Mouse (Mus musculus): ENCODE data around the gene Hnrnpa3. TPM values are rescaled to one million over a fixed set of nuclear protein-coding genes. Genes with fewer than 3 reads are reported as not detected.
A peak's percentile ranks its signal among the peaks of the same experiment; 100 is the strongest.

The Hnrnpa3 gene
- polyA plus RNA-seq, 1 experiment from 2014 or later = 360 TPM

DNA sequence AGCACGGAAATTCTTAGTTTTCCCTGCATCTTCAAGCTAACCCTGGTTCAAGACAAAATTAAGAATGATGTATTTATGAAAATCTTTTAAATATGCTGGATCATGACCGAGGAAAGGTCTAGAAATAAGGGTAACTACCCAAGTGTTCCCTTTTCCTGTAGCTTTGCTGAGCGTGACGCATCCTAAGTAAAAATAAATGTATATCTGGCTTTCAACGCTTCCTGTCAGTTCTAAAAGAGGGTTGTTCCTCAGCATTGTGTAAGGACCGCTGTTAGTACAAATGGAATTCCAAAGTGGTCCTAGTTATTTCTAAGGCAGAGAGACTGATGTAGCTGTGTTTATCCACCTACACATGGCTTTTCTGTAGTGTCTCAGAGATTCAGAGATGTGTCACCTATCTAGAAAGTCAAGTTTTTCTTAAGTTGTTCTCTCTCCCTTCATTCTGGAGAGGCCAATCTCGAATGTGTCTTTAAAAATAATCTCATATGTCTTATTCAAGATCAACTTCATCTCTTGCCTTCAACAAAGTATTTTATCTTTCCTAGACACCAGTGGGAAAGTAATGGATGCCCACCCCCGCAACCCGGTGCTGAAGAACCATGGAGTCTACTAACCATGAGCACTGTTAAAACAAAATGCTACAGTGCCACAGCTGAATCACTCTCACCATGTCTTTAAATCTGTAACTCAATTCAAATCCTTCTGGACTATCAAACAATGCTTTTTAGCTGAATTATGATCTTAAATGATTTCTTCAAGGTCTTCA, 42.9 kb downstream of the Hnrnpa3 start:
- Histone ChIP-seq H3K27me3 (no peaks in the 10 kb centered on the region), H3K4me3 (no peak overlapping the region), H3K4me1 (peaks cover 30% of the 10 kb centered on the region), H3K9me3 (replicated peaks) (no peaks in the 10 kb centered on the region), H3K9ac (no peak overlapping the region), H3K4me2 (replicated peaks) (peak overlapping the region; percentile 75), H3K36me3 (no peaks in the 10 kb centered on the region), H3K27ac (no peak overlapping the region)
- 82% methylated on average over 9 of the region's 9 CpGs for WGBS
- ATAC-seq (ENCODE audit: low FRiP score) = no peak

DNA sequence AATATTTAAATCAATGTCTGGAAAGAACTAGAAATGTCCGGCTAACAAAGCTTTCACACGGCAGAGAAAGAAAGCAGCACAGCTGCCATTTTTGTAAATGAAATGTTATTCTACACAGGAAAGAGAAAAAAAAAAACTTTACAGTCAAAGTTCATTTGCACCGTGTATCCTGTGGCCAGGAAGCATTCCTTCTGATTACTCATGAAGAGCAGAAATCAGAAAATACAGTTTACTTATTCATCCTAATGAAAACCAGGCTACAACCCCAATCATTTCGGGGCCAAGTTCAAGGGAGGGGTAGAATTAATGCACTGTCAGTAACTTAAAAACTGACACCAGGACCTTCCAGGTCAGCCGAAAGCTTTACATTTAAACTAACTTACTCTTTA, 43.5 kb downstream of the Hnrnpa3 start:
- Histone ChIP-seq H3K4me1 (peaks cover 30% of the 10 kb centered on the region), H3K9ac (no peak overlapping the region)

DNA sequence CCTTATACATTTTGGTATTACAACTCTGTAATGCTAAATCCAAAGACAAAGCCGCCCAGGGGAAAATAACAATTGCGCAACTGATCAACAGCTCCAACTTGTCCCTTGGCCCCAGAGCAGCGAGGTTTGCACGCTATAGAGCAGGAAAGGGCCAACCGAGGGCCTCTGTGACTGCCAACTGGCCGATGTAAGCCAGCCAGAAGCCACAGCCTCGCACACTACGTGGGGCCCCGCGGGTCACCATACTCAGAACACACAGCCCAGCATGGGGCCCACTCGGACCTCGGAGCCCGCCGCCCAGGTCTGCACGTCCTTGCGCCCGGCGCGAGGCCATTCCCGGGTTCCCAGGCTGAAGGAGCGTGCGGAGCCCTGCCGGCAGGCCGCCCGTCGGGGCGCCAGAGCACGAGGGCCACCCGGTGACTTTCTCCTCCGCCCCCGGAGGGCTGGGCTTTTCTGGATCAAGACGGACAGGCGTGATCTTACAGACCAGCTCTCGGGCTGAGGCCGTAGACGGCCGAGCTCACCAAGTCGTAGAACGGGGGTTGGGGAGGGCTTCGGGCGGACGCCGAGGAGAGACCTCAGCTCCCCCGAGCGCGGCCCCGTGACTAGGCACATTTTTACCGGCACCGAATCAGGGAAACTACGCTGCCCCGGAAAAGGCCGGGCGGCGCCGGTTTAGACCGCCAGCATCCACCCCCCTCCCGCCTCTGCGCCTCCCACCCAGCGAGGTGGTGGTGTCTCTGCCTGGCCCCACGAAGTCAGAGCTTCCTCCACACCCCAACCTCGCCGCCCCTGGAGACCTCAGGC, 44.5 kb downstream of the Hnrnpa3 start:
- Histone ChIP-seq H3K9ac (peak overlapping the region; percentile 74), H3K9me3 (replicated peaks) (no peaks in the 10 kb centered on the region), H3K27me3 (no peaks in the 10 kb centered on the region), H3K36me3 (no peaks in the 10 kb centered on the region), H3K4me2 (replicated peaks) (peak overlapping the region; percentile 75), H3K4me1 (peaks cover 26% of the 10 kb centered on the region), H3K4me3 (peak overlapping the region; percentile 58), H3K27ac (peak overlapping the region; percentile 81)
- ATAC-seq (ENCODE audit: low FRiP score) = peak; percentile 86
- under 1% methylated on average over 56 of the region's 62 CpGs for WGBS

More for the DNA sequence above, 43.5 kb downstream of the Hnrnpa3 start:
- WGBS = 42% methylated on average over 5 of the region's 5 CpGs
- no peak for ATAC-seq (ENCODE audit: low FRiP score)
- Histone ChIP-seq H3K4me3 (peak overlapping the region; percentile 58), H3K9me3 (replicated peaks) (no peaks in the 10 kb centered on the region), H3K4me2 (replicated peaks) (peak overlapping the region; percentile 75), H3K27ac (no peak overlapping the region), H3K27me3 (no peaks in the 10 kb centered on the region), H3K36me3 (no peaks in the 10 kb centered on the region)

DNA sequence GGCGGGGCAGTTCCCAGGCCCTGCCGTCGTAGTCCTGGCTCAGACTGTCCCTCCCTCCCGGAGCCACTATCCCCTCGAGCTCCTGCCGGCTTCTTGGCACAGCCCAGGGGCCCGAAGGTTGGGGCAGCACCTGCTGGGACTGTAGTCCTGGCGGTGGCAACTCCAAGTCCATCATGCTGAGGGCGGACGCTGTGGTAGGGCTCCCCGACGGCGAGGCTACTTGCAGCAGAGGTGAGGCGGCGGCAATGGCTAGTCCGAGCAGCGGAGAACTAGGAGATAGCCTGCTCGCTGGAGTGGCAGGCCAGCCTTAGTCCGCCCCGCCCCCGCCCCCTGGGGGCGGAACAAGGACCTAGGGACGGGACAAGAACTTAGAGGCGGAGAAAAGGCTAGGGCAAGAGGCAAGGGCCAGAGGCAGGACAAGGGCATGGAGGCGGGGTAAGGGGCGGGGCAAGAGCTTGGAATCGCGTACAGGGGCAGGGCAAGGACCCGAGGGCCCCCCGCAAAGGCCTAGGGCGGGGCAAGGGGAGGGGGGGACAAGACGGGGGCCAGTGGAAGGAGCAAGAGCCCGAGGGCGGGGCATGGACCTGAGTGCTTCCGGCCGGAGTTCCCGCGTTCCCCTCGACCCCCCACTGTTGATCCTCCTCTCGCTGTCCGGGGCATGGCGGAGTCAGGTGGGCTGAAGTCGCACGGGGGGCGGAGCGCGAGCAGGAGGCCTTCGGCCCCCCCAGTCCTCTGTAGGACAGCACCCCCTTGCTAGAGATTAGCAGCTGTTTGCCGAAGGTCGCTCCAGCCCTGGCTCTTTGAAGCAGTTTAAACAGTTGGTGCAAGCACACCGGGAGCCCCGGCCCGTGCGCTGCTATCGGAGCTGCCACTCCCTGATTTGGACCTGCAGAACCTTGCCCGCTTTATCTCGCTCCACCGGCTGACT, 45.4 kb downstream of the Hnrnpa3 start, which contains the start of gene Nfe2l2:
Gene Nfe2l2 (minus strand): TSS at position 408 of the 928 bp plus-strand sequence.
- peak within 1 kb of the TSS; percentile 75 for H3K4me2 ChIP-seq (replicated peaks)
- H3K9ac ChIP-seq = peak within 1 kb of the TSS; percentile 74
- no peaks in the 10 kb centered on the region for H3K9me3 ChIP-seq (replicated peaks)
- ATAC-seq (ENCODE audit: low FRiP score) = peak; percentile 81
- no peaks in the 10 kb centered on the region for H3K27me3 ChIP-seq
- peaks cover 24% of the 10 kb centered on the region for H3K4me1 ChIP-seq
- peak within 1 kb of the TSS; percentile 81 for H3K27ac ChIP-seq
- H3K4me3 ChIP-seq = peak within 1 kb of the TSS; percentile 58
- under 1% methylated on average over 52 of the region's 58 CpGs for WGBS
- no peaks in the 10 kb centered on the region for H3K36me3 ChIP-seq

DNA sequence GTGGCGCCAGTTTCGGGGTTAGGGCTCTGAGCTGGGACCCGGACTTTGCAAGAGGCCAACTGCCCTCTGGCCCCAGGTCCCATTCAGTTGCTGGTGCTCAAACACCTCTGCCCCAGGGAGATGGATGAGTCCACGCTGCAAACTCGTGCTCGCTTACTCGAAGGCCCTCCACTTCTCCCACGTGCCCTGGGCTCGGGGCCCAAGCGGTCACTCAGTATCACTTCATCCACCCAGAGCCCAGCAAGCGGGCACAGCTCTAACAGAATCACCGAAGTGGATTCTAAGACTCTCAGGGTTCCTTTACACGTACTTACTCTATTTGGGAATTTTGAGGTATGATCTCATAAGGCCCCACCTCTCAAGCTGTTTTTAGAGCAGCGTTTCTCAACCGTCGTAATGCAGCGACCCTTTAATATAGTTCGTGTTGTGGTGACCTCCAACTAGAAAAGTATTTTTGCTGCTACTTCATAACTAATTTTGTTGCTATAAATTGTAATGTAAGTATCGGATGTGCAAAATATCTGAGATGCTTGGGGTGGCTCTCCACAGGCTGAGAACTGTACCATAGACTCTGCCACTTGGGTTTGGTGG, 46.2 kb downstream of the Hnrnpa3 start:
- peaks cover 24% of the 10 kb centered on the region for H3K4me1 ChIP-seq
- peak overlapping the region; percentile 75 for H3K4me2 ChIP-seq (replicated peaks)
- H3K4me3 ChIP-seq = peak overlapping the region; percentile 58
- peak overlapping the region; percentile 74 for H3K9ac ChIP-seq
- no peaks in the 10 kb centered on the region for H3K9me3 ChIP-seq (replicated peaks)
- 34% methylated on average over 19 of the region's 19 CpGs for WGBS
- H3K36me3 ChIP-seq = no peaks in the 10 kb centered on the region
- peak overlapping the region; percentile 81 for H3K27ac ChIP-seq
- ATAC-seq (ENCODE audit: low FRiP score) = peak; percentile 36
- no peaks in the 10 kb centered on the region for H3K27me3 ChIP-seq

DNA sequence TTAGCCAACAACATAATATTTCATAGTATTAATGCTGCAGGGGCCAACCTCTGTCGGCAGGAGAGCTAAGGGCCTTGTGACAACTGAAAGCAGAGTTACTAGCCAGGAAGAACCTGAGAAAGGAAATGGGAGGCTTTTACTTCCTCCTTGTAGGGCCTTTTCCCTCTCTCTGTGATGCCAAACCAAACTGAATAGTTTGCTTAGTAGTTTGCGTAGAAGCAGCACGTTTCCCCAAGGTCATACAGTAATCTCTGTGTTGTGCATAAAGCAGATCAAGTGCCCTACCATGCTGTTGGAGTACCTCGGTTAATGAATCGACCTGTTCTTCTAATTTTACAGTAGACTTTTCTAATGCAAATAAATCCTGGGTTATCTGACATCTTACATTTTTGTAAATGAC, 47.4 kb downstream of the Hnrnpa3 start:
- Histone ChIP-seq H3K27me3 (no peaks in the 10 kb centered on the region), H3K27ac (no peak overlapping the region), H3K4me2 (replicated peaks) (no peak overlapping the region), H3K9me3 (replicated peaks) (no peaks in the 10 kb centered on the region), H3K9ac (no peak overlapping the region), H3K4me3 (no peak overlapping the region), H3K4me1 (peaks cover 24% of the 10 kb centered on the region), H3K36me3 (no peaks in the 10 kb centered on the region)
- WGBS = 73% methylated on average over 5 of the region's 5 CpGs
- ATAC-seq (ENCODE audit: low FRiP score) = no peak

DNA sequence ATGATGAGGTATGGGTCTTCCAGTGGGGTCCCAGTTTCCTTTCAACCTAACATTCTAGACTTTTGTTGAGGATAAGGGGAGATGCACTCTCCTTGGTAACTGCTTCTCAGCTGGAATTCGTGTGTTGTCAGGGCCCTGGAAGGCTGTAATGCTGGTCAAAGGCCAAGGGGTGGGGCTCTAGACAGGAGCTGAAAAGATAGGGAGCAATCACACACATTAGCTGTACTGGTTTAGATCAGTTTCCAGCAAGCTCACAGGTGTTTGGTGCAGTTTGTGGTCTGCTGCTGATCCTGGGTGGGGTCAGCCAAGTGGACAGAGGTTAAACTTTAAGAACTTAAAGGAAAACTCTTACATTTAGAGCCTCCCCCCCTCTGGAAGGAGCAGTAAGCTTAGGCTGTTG, 48.4 kb downstream of the Hnrnpa3 start:
- 18% methylated on average over 1 of the region's 1 CpGs for WGBS
- Histone ChIP-seq H3K9ac (no peak overlapping the region), H3K4me2 (replicated peaks) (no peak overlapping the region), H3K36me3 (no peaks in the 10 kb centered on the region), H3K27me3 (no peaks in the 10 kb centered on the region), H3K4me1 (peaks cover 18% of the 10 kb centered on the region), H3K9me3 (replicated peaks) (no peaks in the 10 kb centered on the region), H3K4me3 (no peak overlapping the region), H3K27ac (no peak overlapping the region)
- no peak for ATAC-seq (ENCODE audit: low FRiP score)

DNA sequence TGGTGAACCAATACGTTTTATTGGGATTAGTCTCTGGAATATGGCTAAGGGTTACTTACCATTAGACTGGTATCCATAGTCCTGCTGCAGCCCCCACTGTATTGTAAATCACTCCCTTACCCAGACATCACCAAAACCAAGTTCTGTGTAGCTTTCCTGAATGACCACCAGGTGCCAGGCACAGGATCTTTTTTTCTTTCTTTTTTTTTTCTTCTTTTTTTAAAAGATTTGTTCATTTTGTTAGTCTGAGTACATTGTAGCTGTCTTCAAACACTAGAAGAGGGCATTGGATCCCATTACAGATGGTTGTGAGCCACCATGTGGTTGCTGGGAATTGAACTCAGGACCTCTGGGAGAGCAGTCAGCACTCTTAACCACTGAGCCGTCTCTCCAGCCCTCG, 54.0 kb downstream of the Hnrnpa3 start:
- 91% methylated on average over 3 of the region's 3 CpGs for WGBS
- ATAC-seq (ENCODE audit: low FRiP score) = no peak
- H3K4me3 ChIP-seq = no peak overlapping the region

DNA sequence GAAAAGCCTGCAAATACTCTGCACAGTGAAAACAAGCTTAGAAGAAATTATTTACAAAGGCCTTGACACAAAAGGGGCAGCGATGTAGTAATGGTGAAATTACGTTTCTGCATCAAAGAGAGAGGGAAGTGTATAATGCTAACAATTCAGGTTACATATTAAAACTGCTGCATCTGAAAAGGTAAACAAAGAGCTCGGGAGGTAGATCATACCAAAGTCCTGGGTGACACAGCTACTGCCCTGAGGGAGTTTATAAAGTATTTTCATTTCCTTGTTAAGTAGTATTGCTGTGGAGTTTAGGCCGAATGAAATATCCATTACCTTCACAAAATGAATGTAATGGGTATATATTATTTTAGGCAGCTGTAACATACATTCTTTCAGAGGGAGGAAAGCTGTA, 55.7 kb downstream of the Hnrnpa3 start:
- H3K4me3 ChIP-seq = no peak overlapping the region
- no peak overlapping the region for H3K4me2 ChIP-seq (replicated peaks)
- no peak overlapping the region for H3K27ac ChIP-seq
- ATAC-seq (ENCODE audit: low FRiP score) = no peak
- no peaks in the 10 kb centered on the region for H3K9me3 ChIP-seq (replicated peaks)
- no peaks in the 10 kb centered on the region for H3K36me3 ChIP-seq
- 0 out of 2 replicates have a peak, but pooled peaks cover 2% of the 10 kb centered on the region for H3K4me1 ChIP-seq
- 80% methylated on average over 4 of the region's 4 CpGs for WGBS
- H3K9ac ChIP-seq = no peak overlapping the region
- H3K27me3 ChIP-seq = no peaks in the 10 kb centered on the region

More for the DNA sequence above, 54.0 kb downstream of the Hnrnpa3 start:
- Histone ChIP-seq H3K9me3 (replicated peaks) (no peaks in the 10 kb centered on the region), H3K4me2 (replicated peaks) (no peak overlapping the region), H3K36me3 (no peaks in the 10 kb centered on the region), H3K4me1 (0 out of 2 replicates have a peak, but pooled peaks cover 2% of the 10 kb centered on the region), H3K27me3 (no peaks in the 10 kb centered on the region), H3K9ac (no peak overlapping the region), H3K27ac (no peak overlapping the region)

DNA sequence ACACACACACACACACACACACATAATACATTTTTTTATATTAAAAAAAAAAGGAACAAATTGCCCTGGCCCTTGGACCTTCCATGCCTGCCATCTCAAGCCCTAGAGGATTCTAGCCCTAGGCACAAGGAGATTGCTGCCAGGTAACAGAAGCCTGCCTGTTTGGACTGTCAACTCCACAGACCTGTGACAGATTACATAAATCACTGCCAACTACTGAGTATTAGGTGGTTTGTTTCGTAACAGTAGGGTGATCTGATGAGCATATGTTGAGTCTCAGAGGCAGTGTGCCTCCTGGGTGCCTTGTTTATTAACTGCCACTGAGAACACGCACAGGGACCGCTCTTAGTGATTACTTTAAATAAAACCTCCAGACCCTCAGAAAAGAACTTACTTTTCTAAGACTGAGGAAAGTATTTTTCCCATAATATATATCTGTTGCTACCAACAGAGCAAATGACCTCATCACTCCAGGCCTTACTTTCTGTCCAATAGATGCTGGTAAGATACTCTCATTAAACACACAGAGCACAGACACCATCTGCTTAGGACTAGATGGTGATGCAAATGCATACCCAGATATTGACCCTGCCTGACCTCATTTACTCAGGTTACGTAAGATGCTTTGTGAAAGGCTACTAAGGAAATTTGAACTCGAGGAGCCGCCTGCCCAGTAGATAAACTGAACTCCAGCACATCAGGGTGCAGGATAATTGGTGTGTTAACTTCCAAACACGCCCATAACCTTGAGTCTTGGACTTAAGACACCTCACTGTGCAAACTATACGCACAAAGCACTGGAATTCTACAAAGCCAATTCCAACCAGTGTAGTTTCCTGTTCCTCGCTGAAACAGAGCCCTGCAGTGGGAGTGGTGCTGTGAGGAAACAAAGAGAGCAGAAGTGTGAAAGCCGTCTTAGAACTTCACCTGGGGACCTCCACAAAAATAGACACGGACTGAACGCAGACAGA, 57.3 kb downstream of the Hnrnpa3 start:
- H3K9me3 ChIP-seq (replicated peaks) = no peaks in the 10 kb centered on the region
- no peak overlapping the region for H3K27ac ChIP-seq
- H3K4me3 ChIP-seq = no peak overlapping the region
- no peaks in the 10 kb centered on the region for H3K27me3 ChIP-seq
- H3K4me1 ChIP-seq = 0 out of 2 replicates have a peak, but pooled peaks cover 2% of the 10 kb centered on the region
- no peak for ATAC-seq (ENCODE audit: low FRiP score)
- 46% methylated on average over 12 of the region's 12 CpGs for WGBS
- H3K4me2 ChIP-seq (replicated peaks) = no peak overlapping the region
- no peaks in the 10 kb centered on the region for H3K36me3 ChIP-seq
- H3K9ac ChIP-seq = no peak overlapping the region
